Mouse (Mus musculus) forebrain, postnatal 0 days (tissue): ENCODE results near the gene Gm6169. TPM values are rescaled to one million over a fixed set of nuclear protein-coding genes. Genes with fewer than 3 reads are reported as not detected.
"Not testable (repeated sequence)": the region's sequence is repeated elsewhere in the genome, so short reads cannot be mapped to it uniquely, and the experiment has no call there.

Source experiments
- ATAC-seq: fragments of 200-750 bp; cut with Nextera tagmentation; 2 replicates; pipeline ENCODE4 v1.8.0; 2017; ENCODE audit warnings: mild to moderate bottlenecking, moderate library complexity
- DNase-seq: peaks from one replicate; pipeline ENCODE4 v3.0.0-alpha.2; 2015
- H3K27ac ChIP-seq: fragments of 300-500 bp; sonication (generic); 2 replicates; pipeline ENCODE4 v1.5.1; 2014; ENCODE audit warnings: low read depth, mild to moderate bottlenecking, antibody characterized with exemption, low read length, moderate library complexity, mixed read lengths
- H3K27me3 ChIP-seq: fragments of 300-500 bp; sonication (generic); 2 replicates; pipeline ENCODE4 v1.6.1; 2014; ENCODE audit warnings: mild to moderate bottlenecking, low read length, mixed read lengths; ENCODE audit not compliant: insufficient read depth
- H3K36me3 ChIP-seq: fragments of 300-500 bp; sonication (generic); 2 replicates; pipeline ENCODE4 v1.6.1; 2014; ENCODE audit warnings: mild to moderate bottlenecking, moderate library complexity; ENCODE audit not compliant: insufficient read depth
- H3K4me1 ChIP-seq: fragments of 300-500 bp; sonication (generic); 2 replicates; pipeline ENCODE4 v1.6.1; 2014; ENCODE audit warnings: antibody characterized with exemption; ENCODE audit not compliant: insufficient read depth
- H3K4me2 ChIP-seq: fragments of 300-500 bp; sonication (generic); 2 replicates; pipeline ENCODE4 v1.6.1; 2014; ENCODE audit warnings: low read depth, mild to moderate bottlenecking, moderate library complexity
- H3K4me3 ChIP-seq: fragments of 300-500 bp; sonication (generic); 2 replicates; pipeline ENCODE4 v1.5.1; 2014; ENCODE audit warnings: low read depth, low read length, mixed read lengths
- H3K9ac ChIP-seq: fragments of 300-500 bp; sonication (generic); 2 replicates; pipeline ENCODE4 v1.6.1; 2014; ENCODE audit warnings: mild to moderate bottlenecking
- H3K9me3 ChIP-seq: fragments of 300-500 bp; sonication (generic); 2 replicates; pipeline ENCODE4 v1.6.1; 2016; ENCODE audit warnings: low read length
- CTCF ChIP-seq: sonication (generic); IDR thresholded peaks from 2 replicates; pipeline ENCODE4 v1.5.1; 2016; ENCODE audit warnings: antibody characterized with exemption, control low read depth, low read depth
- WGBS: fragments of 180-500 bp; shearing (Covaris S2); extraction: QIAGEN DNeasy Blood & Tissue Kit; methylation state at CpG from one replicate; pipeline ENCODE4 v1.1.7; 2014; 5-methylcytosine and 5-hydroxymethylcytosine counted together
- polyA plus RNA-seq: library from polyadenylated mRNA; unstranded; fragments of >200 nt; fragmentation: Nextera tagmentation; extraction: Ambion mirVana; gene quantifications from 2 replicates; pipeline ENCODE4 v1.2.1, GENCODE M21; 2015
- total RNA-seq: library from RNA; depleted of rRNA; stranded (reverse); fragments of >200 nt; gene quantifications from 2 replicates; pipeline ENCODE4 v1.2.3, GENCODE M21; 2014

The Gm6169 gene
- total and polyA plus RNA-seq, 2 experiments from 2014 or later, result 1.0 TPM; not detected in 1

- Histone ChIP-seq H3K27ac (no peak overlapping the region), H3K27me3 (no peaks in the 10 kb centered on the region), H3K4me2 (no peak overlapping the region), H3K9me3 (no peaks in the 10 kb centered on the region), H3K36me3 (peaks cover 38% of the 10 kb centered on the region), H3K4me3 (no peak overlapping the region), H3K9ac (no peak overlapping the region), H3K4me1 (no peaks in the 10 kb centered on the region)
- DNase-seq, result no peak
- no peak for TF ChIP-seq CTCF
- 83% methylated on average over 3 of the region's 3 CpGs for WGBS
- no peak for ATAC-seq
These were observed 22.3 kb upstream of the Gm6169 start for GRCm38 (mm10) chr13:97121341-97121740.

GRCm38 (mm10) chr13:97109046-97109445 is 10.0 kb upstream of the Gm6169 start:
- Histone ChIP-seq H3K4me2 (no peak overlapping the region), H3K9me3 (no peaks in the 10 kb centered on the region), H3K4me3 (no peak overlapping the region), H3K27me3 (no peaks in the 10 kb centered on the region), H3K27ac (no peak overlapping the region), H3K36me3 (peaks cover 26% of the 10 kb centered on the region), H3K4me1 (no peaks in the 10 kb centered on the region), H3K9ac (no peak overlapping the region)
- TF ChIP-seq CTCF, result no peak
- DNase-seq (no peak), ATAC-seq (no peak)
- 82% methylated on average over 4 of the region's 4 CpGs for WGBS

GRCm38 (mm10) chr13:97107721-97108120 is 8.7 kb upstream of the Gm6169 start:
- 94% methylated on average over 4 of the region's 4 CpGs for WGBS
- H3K4me2 ChIP-seq, DNase-seq, H3K4me1 ChIP-seq, H3K9ac ChIP-seq, H3K27me3 ChIP-seq, H3K4me3 ChIP-seq, H3K9me3 ChIP-seq, ATAC-seq, H3K27ac ChIP-seq: not testable (repeated sequence)
- H3K36me3 ChIP-seq, result peaks cover 21% of the 10 kb centered on the region

- no peak for ATAC-seq
- no peaks in the 10 kb centered on the region for H3K27me3 ChIP-seq
- no peaks in the 10 kb centered on the region for H3K9me3 ChIP-seq
- H3K4me2 ChIP-seq, result no peak overlapping the region
- 65% methylated on average over 7 of the region's 7 CpGs for WGBS
- no peak overlapping the region for H3K9ac ChIP-seq
- TF ChIP-seq CTCF, result no peak
- no peaks in the 10 kb centered on the region for H3K4me1 ChIP-seq
- no peak overlapping the region for H3K4me3 ChIP-seq
- H3K36me3 ChIP-seq, result peaks cover 9% of the 10 kb centered on the region; the same call in 1 of the 2 replicates
- no peak overlapping the region for H3K27ac ChIP-seq
- no peak for DNase-seq
These were observed 6.0 kb upstream of the Gm6169 start for GRCm38 (mm10) chr13:97104996-97105395.

GRCm38 (mm10) chr13:97095726-97096125 is 3.3 kb downstream of the Gm6169 start:
- no peaks in the 10 kb centered on the region for H3K4me1 ChIP-seq
- WGBS, result 91% methylated on average over 4 of the region's 4 CpGs
- H3K4me2 ChIP-seq, result no peak overlapping the region
- H3K36me3 ChIP-seq, result peaks cover 11% of the 10 kb centered on the region; the same call in 1 of the 2 replicates
- no peak overlapping the region for H3K4me3 ChIP-seq
- ATAC-seq (no peak), DNase-seq (no peak)
- H3K27ac ChIP-seq, result no peak overlapping the region
- no peak for TF ChIP-seq CTCF
- no peak overlapping the region for H3K9ac ChIP-seq
- H3K9me3 ChIP-seq, result no peaks in the 10 kb centered on the region
- H3K27me3 ChIP-seq, result no peaks in the 10 kb centered on the region

- Histone ChIP-seq H3K27ac (no peak overlapping the region), H3K9me3 (no peaks in the 10 kb centered on the region), H3K4me1 (no peaks in the 10 kb centered on the region), H3K4me2 (no peak overlapping the region), H3K9ac (no peak overlapping the region), H3K4me3 (no peak overlapping the region), H3K36me3 (no peaks in the 10 kb centered on the region), H3K27me3 (no peaks in the 10 kb centered on the region)
- WGBS, result 58% methylated on average over 3 of the region's 3 CpGs
- no peak for ATAC-seq
- DNase-seq, result no peak
- TF ChIP-seq CTCF, result no peak
These were observed 10.9 kb downstream of the Gm6169 start for GRCm38 (mm10) chr13:97088183-97088582.

GRCm38 (mm10) chr13:97087421-97087820 is 11.6 kb downstream of the Gm6169 start:
- WGBS, result 91% methylated on average over 6 of the region's 6 CpGs
- no peak for TF ChIP-seq CTCF
- ATAC-seq (no peak), DNase-seq (no peak)
- Histone ChIP-seq H3K36me3 (no peaks in the 10 kb centered on the region), H3K27me3 (no peaks in the 10 kb centered on the region), H3K9me3 (no peaks in the 10 kb centered on the region), H3K4me2 (no peak overlapping the region), H3K27ac (no peak overlapping the region), H3K4me3 (no peak overlapping the region), H3K4me1 (no peaks in the 10 kb centered on the region), H3K9ac (no peak overlapping the region)

GRCm38 (mm10) chr13:97086316-97086715 is 12.7 kb downstream of the Gm6169 start:
- TF ChIP-seq CTCF, result no peak
- DNase-seq, result no peak
- no peak for ATAC-seq
- Histone ChIP-seq H3K36me3 (no peaks in the 10 kb centered on the region), H3K9me3 (no peaks in the 10 kb centered on the region), H3K4me2 (no peak overlapping the region), H3K9ac (no peak overlapping the region), H3K4me1 (no peaks in the 10 kb centered on the region), H3K27me3 (no peaks in the 10 kb centered on the region), H3K4me3 (no peak overlapping the region), H3K27ac (no peak overlapping the region)
- WGBS, result 83% methylated on average over 4 of the region's 9 CpGs
